Mouse (Mus musculus): ENCODE measurements around the gene Sel1l3. TPM values are rescaled to one million over a fixed set of nuclear protein-coding genes. Genes with fewer than 3 reads are reported as not detected.

Gene Sel1l3
- polyA plus RNA-seq, 1 experiment = 0.02 TPM

DNA sequence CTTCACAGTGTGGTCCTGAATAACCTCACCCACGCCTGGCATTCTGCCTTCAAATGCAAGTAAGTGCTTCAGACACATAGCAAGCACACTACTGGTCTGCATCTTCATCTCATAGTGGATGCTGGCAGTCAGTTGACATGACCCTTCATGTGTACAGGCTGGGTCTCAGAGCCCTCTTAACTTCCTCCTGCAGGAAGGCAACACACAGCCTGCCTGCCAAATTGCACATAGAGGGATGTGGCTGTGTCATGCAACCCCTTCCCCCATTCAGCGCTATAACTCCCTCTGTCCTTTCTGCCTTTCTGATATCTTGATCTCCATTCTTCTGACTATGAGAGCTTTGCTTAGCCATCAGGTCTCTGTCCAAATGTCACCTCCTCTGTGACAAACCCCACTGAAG, 19.3 kb downstream of the Sel1l3 start:
- Histone ChIP-seq H3K27me3 (ENCODE audit: control insufficient read depth, insufficient read depth, insufficient read length) (peaks cover 17% of the 10 kb centered on the region), H3K4me2 (ENCODE audit: low read depth) (no peak overlapping the region), H3ac (ENCODE audit: control insufficient read depth, insufficient read length) (no peak overlapping the region), H3K79me2 (ENCODE audit: control insufficient read depth, insufficient read depth) (no peaks in the 10 kb centered on the region), H3K4me3 (no peak overlapping the region), H3K36me3 (ENCODE audit: control insufficient read depth, insufficient read depth) (no peaks in the 10 kb centered on the region)
- TF ChIP-seq USF1 (IDR thresholded peaks at IDR 0.05; ENCODE audit: low read depth) (no peak), MYOG (IDR thresholded peaks at IDR 0.05; ENCODE audit: control insufficient read depth in 1 of 3, insufficient read depth in 1 of 3, insufficient read length in 2 of 3, low read depth in 2 of 3) (no peak), SRF (IDR thresholded peaks at IDR 0.05; ENCODE audit: control insufficient read depth, insufficient read length, low read depth) (no peak), CEBPB (IDR thresholded peaks at IDR 0.05; ENCODE audit: insufficient read depth, poor library complexity, severe bottlenecking) (no peak), POLR2AphosphoS2 (IDR thresholded peaks at IDR 0.05; ENCODE audit: insufficient read length, low read depth) (no peak), REST (IDR thresholded peaks at IDR 0.05; ENCODE audit: insufficient read depth, insufficient read length) (no peak), MYOD1 (IDR thresholded peaks at IDR 0.05; ENCODE audit: control insufficient read depth in 1 of 3, insufficient read length in 2 of 3, low read depth in 2 of 3) (no peak)

DNA sequence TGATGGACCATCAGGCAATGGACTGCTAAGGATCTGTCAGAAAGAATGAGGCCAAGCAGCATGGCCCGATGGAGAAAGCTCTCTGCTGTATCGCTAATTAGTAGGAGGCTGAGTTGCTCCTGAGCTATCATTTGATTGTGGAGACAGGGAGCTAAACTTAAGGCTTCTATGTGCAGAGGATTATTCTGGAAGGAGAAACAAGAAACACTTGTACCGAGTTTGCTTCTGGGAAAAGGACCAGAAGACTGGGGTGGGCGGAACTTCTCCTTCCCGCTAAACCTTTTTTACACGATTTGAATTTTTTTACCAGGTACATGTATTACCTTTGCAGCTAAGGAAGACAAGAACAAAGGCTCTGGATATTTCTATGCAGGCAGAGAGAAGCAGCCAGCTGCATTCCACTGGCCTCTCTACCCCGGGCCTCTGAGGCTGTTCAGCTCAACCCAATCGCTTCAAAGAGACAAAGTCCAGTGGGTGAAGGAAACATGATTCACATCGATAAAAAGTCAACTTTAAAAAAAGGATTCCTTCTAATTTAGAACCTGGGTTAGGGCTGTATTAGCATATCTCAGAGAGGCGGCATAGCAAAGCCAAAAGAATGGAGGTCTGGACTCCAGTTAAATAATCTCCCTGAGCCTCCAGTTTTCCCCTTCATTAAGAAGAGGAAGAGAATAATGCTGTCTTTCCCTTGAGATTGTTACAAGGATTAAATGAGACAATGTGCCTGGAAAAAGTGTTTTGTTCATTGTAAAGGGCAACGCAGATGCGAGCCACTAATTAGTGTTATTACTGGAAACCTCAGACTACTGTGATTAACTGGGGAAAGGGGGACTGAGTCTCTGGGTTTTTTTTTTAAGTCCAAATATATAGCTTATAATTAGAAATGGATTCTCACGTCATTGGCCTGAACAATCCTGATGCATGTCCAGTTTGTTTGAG, 20.4 kb downstream of the Sel1l3 start:
- no peak overlapping the region for H3K4me3 ChIP-seq
- H3K4me2 ChIP-seq (ENCODE audit: low read depth) = no peak overlapping the region
- no peak for TF ChIP-seq TCF3 (IDR thresholded peaks at IDR 0.05; ENCODE audit: insufficient read length, low read depth)
- no peak for TF ChIP-seq SRF (IDR thresholded peaks at IDR 0.05; ENCODE audit: control insufficient read depth, insufficient read length, low read depth)
- TF ChIP-seq POLR2AphosphoS2 (IDR thresholded peaks at IDR 0.05; ENCODE audit: insufficient read length, low read depth) = no peak
- no peak for TF ChIP-seq E2F4 (IDR thresholded peaks at IDR 0.05; ENCODE audit: insufficient read depth)
- no peak for TF ChIP-seq USF1 (IDR thresholded peaks at IDR 0.05; ENCODE audit: low read depth)
- no peak for TF ChIP-seq MYOG (IDR thresholded peaks at IDR 0.05; ENCODE audit: control insufficient read depth in 1 of 3, insufficient read depth in 1 of 3, insufficient read length in 2 of 3, low read depth in 2 of 3)
- TF ChIP-seq MYOD1 (IDR thresholded peaks at IDR 0.05; ENCODE audit: control insufficient read depth in 1 of 3, insufficient read length in 2 of 3, low read depth in 2 of 3) = no peak
- TF ChIP-seq REST (IDR thresholded peaks at IDR 0.05; ENCODE audit: insufficient read depth, insufficient read length) = no peak
- TF ChIP-seq MAX (IDR thresholded peaks at IDR 0.05; ENCODE audit: low read depth) = no peak
- peaks cover 20% of the 10 kb centered on the region for H3K27me3 ChIP-seq (ENCODE audit: control insufficient read depth, insufficient read depth, insufficient read length)
- H3K36me3 ChIP-seq (ENCODE audit: control insufficient read depth, insufficient read depth) = no peaks in the 10 kb centered on the region
- no peaks in the 10 kb centered on the region for H3K79me2 ChIP-seq (ENCODE audit: control insufficient read depth, insufficient read depth)
- H3ac ChIP-seq (ENCODE audit: control insufficient read depth, insufficient read length) = no peak overlapping the region

DNA sequence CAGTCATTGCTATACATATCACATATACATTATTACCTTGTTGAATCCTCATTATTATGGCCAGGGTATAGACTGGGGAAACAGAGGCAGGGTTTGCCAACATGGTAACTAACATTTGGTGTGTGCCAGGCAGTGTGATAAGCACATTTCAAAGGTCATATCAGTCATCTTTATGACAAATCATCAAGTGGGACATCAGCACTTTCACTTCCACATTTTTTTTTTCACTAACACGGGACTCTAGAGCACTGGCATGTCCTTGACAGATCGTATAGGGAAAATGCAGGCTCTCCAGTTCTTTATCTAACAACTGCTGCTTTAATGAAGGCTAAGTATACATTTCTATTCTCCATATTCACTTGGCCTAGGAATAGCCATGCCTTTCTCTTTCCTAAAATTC, 25.1 kb downstream of the Sel1l3 start:
- H3K4me3 ChIP-seq = no peak overlapping the region
- H3K4me2 ChIP-seq (ENCODE audit: low read depth) = no peak overlapping the region
- no peaks in the 10 kb centered on the region for H3K36me3 ChIP-seq (ENCODE audit: control insufficient read depth, insufficient read depth)
- no peak overlapping the region for H3ac ChIP-seq (ENCODE audit: control insufficient read depth, insufficient read length)
- no peaks in the 10 kb centered on the region for H3K79me2 ChIP-seq (ENCODE audit: control insufficient read depth, insufficient read depth)
- TF ChIP-seq MYOG (IDR thresholded peaks at IDR 0.05; ENCODE audit: control insufficient read depth in 1 of 3, insufficient read depth in 1 of 3, insufficient read length in 2 of 3, low read depth in 2 of 3) (no peak), MYOD1 (IDR thresholded peaks at IDR 0.05; ENCODE audit: control insufficient read depth in 1 of 3, insufficient read length in 2 of 3, low read depth in 2 of 3) (no peak), TCF3 (IDR thresholded peaks at IDR 0.05; ENCODE audit: insufficient read length, low read depth) (no peak), USF1 (IDR thresholded peaks at IDR 0.05; ENCODE audit: low read depth) (no peak), SRF (IDR thresholded peaks at IDR 0.05; ENCODE audit: control insufficient read depth, insufficient read length, low read depth) (no peak), TCF12 (IDR thresholded peaks at IDR 0.05; ENCODE audit: insufficient read depth, poor library complexity, severe bottlenecking) (no peak), POLR2A (IDR thresholded peaks at IDR 0.05; ENCODE audit: insufficient read length, low read depth) (no peak), CEBPB (IDR thresholded peaks at IDR 0.05; ENCODE audit: insufficient read depth, poor library complexity, severe bottlenecking) (no peak), REST (IDR thresholded peaks at IDR 0.05; ENCODE audit: insufficient read depth, insufficient read length) (no peak), E2F4 (IDR thresholded peaks at IDR 0.05; ENCODE audit: insufficient read depth) (no peak), POLR2AphosphoS2 (IDR thresholded peaks at IDR 0.05; ENCODE audit: insufficient read length, low read depth) (no peak), MAX (IDR thresholded peaks at IDR 0.05; ENCODE audit: low read depth) (no peak)
- peaks cover 30% of the 10 kb centered on the region for H3K27me3 ChIP-seq (ENCODE audit: control insufficient read depth, insufficient read depth, insufficient read length)

DNA sequence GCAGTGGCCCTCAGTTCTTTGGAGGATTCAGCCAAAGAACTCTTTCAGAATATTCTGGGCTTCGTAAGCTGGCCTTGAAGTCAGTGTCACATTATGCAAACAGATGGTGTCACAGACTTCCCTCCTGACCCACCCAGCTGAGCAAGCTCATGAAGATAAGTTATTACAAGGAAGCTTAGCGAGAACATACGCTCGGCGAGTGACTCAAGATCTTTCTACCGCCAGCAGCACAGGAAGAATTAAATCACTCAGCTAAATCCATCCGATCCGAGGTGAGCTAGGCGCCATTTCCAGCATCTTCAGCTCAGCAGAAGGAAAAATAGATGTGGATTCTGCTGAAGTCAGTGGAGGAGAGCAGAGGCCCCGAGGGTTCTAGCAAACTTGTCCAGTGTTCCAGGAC, 26.5 kb downstream of the Sel1l3 start:
- no peak overlapping the region for H3K4me3 ChIP-seq
- peaks cover 30% of the 10 kb centered on the region for H3K27me3 ChIP-seq (ENCODE audit: control insufficient read depth, insufficient read depth, insufficient read length)
- H3ac ChIP-seq (ENCODE audit: control insufficient read depth, insufficient read length) = no peak overlapping the region
- no peaks in the 10 kb centered on the region for H3K79me2 ChIP-seq (ENCODE audit: control insufficient read depth, insufficient read depth)
- H3K36me3 ChIP-seq (ENCODE audit: control insufficient read depth, insufficient read depth) = no peaks in the 10 kb centered on the region
- no peak overlapping the region for H3K4me2 ChIP-seq (ENCODE audit: low read depth)
- TF ChIP-seq USF1 (IDR thresholded peaks at IDR 0.05; ENCODE audit: low read depth) = no peak
- no peak for TF ChIP-seq REST (IDR thresholded peaks at IDR 0.05; ENCODE audit: insufficient read depth, insufficient read length)
- no peak for TF ChIP-seq MYOG (IDR thresholded peaks at IDR 0.05; ENCODE audit: control insufficient read depth in 1 of 3, insufficient read depth in 1 of 3, insufficient read length in 2 of 3, low read depth in 2 of 3)
- TF ChIP-seq TCF3 (IDR thresholded peaks at IDR 0.05; ENCODE audit: insufficient read length, low read depth) = no peak
- no peak for TF ChIP-seq MYOD1 (IDR thresholded peaks at IDR 0.05; ENCODE audit: control insufficient read depth in 1 of 3, insufficient read length in 2 of 3, low read depth in 2 of 3)
- TF ChIP-seq CEBPB (IDR thresholded peaks at IDR 0.05; ENCODE audit: insufficient read depth, poor library complexity, severe bottlenecking) = no peak
- no peak for TF ChIP-seq POLR2AphosphoS2 (IDR thresholded peaks at IDR 0.05; ENCODE audit: insufficient read length, low read depth)
- no peak for TF ChIP-seq TCF12 (IDR thresholded peaks at IDR 0.05; ENCODE audit: insufficient read depth, poor library complexity, severe bottlenecking)
- no peak for TF ChIP-seq POLR2A (IDR thresholded peaks at IDR 0.05; ENCODE audit: insufficient read length, low read depth)
- TF ChIP-seq E2F4 (IDR thresholded peaks at IDR 0.05; ENCODE audit: insufficient read depth) = no peak
- no peak for TF ChIP-seq MAX (IDR thresholded peaks at IDR 0.05; ENCODE audit: low read depth)
- no peak for TF ChIP-seq SRF (IDR thresholded peaks at IDR 0.05; ENCODE audit: control insufficient read depth, insufficient read length, low read depth)

All from myocyte (in vitro differentiated cells).